Mouse (Mus musculus) activated CD4-positive, CD25-positive, alpha-beta regulatory T cell, adult 9 weeks (primary cell): ENCODE results near the gene Rlim. TPM values are rescaled to one million over a fixed set of nuclear protein-coding genes. Genes with fewer than 3 reads are reported as not detected.

Source experiments
- polyA plus RNA-seq: library from polyadenylated mRNA; unstranded; fragments of 100-300 nt; shearing (Covaris generic); gene quantifications from one replicate; pipeline ENCODE4 v1.2.1, GENCODE M21; 2017

Rlim gene
- 39.3 TPM for polyA plus RNA-seq

GRCm38 (mm10) chrX:103981169-103981689 lies at the start of gene Rlim:
Rlim (minus strand) TSS chrX:103981284.

Other genes with a start within 250 kb of the Rlim start
- gene Slc16a2, start 159.3 kb downstream of the Rlim start, polyA plus RNA-seq, result 0.21 TPM
- gene Nexmif, start 219.9 kb upstream of the Rlim start, polyA plus RNA-seq, result not detected